Mouse (Mus musculus): ENCODE measurements at regions not wholly inside any gene's neighbourhood (a gene's known extent, or its start where the extent isn't known, plus 50 kb on each side); places are given as distances from the start of the nearest gene placed in this dataset.

- no peak for DNase-seq (ENCODE audit: low spot score in 2 of 2)
Observed at GRCm38 (mm10) chr2:45903350-45903749, 786.2 kb upstream of the Zeb2 start.

GRCm38 (mm10) chr2:45901892-45902291 lies 784.7 kb upstream of the Zeb2 start:
- no peak for DNase-seq (ENCODE audit: low spot score in 2 of 2)

DNA sequence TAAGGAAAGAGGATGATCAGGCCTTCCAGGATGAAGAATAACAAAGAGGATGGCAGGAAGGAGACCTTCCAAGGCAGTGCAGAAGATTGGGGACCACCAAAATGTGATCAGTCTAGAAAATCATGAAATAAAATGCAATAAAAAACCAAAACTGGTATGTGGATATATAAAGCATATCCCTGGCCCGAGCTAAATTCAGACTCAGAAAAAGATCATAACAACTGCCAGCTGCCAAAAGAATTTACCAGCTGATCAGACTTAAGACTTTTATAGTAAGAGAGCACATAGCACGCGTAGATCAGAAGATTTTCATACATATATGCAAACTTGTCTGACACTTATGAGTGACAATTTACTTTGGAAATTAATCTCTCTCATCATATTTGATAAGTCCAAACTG lies 767.5 kb upstream of the Zeb2 start:
- DNase-seq (ENCODE audit: low spot score in 2 of 2): no peak

DNA sequence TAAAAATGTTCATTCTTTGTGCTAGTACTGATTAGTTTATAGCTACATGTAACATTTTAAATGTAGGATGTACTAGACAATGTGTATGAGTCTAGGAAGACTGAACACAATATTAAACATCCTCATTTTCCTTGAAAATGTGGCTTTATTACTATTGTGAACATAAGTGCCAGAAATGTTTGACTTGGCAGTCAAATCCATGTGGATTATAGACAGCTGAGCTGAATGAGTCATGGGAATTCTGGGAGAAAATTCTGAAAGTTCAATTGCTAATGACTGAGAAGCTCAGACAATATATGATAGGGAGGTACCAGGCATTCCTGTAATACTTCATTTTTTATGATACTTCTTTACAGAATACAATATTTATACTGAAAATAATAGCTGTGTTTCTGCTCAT lies 761.5 kb upstream of the Zeb2 start:
- no peak for DNase-seq (ENCODE audit: low spot score in 2 of 2)

GRCm38 (mm10) chr2:45859901-45860331 lies 742.7 kb upstream of the Zeb2 start:
- no peak for DNase-seq (ENCODE audit: low spot score in 2 of 2)

- no peak for DNase-seq (ENCODE audit: low spot score in 2 of 2)
Observed at GRCm38 (mm10) chr2:45859445-45859844, 742.2 kb upstream of the Zeb2 start.

- DNase-seq (ENCODE audit: low spot score in 2 of 2): no peak
Observed at GRCm38 (mm10) chr2:45850018-45850605, 732.9 kb upstream of the Zeb2 start.

- DNase-seq (ENCODE audit: low spot score in 2 of 2): no peak
Observed at GRCm38 (mm10) chr2:45840389-45840788, 723.2 kb upstream of the Zeb2 start.

GRCm38 (mm10) chr2:45836546-45837221 lies 719.5 kb upstream of the Zeb2 start:
- DNase-seq (ENCODE audit: low spot score in 2 of 2): no peak

DNA sequence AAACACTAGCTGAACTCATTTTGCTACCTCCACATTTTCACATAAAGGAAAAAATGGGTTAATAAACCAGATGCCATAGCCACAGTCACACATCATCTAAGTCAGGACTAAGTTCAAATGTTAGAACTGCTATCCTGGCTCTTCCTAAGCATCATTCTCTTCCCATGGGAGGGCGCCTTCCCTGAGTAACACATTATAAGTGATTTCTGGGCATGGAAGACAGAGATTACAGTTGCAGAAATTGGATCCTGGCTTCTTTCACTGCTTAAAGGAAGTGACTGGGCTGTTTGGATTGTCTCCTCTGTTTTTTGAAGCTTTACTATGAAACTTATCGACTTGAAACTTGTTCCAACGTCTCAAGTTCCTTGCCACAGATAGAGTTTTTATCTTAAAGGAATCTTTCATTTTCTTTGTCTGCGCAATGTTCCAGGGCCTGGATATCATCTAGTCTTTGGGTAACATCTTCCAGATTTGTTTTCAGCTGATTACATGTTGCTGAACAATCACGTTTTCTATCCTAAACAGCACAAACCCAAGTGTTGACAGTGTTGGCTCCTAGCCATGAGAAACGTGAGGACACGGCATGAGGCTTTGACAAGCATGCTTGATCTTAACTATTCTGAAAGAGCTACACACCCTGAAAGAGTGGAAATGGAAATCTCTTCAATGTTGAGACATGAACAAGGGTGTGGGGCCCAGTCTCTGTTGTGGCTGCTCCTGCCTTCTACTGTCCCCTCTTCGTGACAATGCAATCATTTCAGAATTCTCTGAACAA lies 700.9 kb upstream of the Zeb2 start:
- no peak for DNase-seq (ENCODE audit: low spot score in 2 of 2)

DNA sequence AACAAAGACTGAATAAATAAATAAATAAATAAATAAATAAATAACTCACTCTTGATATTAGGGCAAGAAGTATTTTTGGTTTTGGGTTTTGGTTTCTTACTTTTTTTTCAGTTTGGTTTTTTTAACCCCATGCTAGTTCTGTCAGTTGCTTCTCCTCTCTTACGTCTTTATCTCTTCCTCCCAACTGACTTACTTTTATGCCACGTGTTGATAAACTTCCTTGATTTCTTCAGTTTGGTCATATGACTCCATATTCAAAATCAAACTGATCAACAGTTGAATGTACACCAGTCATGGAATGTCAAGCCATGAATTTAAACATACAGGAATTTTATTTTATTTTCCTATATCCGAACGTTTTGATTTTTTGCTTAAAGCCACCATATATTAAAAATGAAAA lies 697.5 kb upstream of the Zeb2 start:
- no peak for DNase-seq (ENCODE audit: low spot score in 2 of 2)

DNA sequence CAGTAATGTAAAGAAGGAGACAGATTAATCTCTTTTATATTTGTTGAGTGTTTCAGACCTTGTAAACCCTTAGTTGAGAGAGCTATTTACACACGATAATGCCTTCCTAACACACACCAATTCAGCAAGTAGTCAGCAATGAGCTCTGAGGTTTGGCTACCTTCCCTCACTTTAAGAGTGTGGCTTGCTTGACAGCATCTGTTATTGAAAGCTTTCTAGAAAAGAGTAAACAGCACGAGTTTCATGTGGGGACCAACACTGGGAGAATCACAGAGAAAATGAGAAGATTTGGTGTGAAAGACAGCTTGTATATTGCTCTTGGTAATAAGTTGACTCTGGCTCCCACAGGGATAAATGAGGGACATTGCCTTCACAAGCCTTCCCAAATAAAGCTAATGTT lies 688.1 kb upstream of the Zeb2 start:
- no peak for DNase-seq (ENCODE audit: low spot score in 2 of 2)

GRCm38 (mm10) chr2:45800131-45800530 lies 682.9 kb upstream of the Zeb2 start:
- DNase-seq (ENCODE audit: low spot score in 2 of 2): no peak

DNA sequence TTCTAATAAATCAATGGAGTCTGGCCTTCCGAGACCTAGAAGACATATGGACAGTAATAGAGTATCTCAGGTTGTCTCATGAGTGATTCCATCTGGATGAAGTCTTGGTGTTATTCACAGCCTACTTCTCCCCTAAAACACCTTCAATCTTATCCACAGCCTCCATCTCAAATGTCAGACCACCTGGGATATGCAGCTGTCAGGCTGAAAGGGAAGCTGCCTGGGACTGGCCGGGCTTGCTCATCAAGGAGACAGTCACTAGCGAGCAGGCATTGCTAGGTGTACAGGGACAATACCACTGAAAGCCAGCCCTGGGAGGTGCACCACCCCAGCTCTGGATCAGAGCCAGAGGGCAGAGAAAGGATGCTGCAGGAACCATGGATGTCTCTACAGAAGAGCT lies 676.4 kb upstream of the Zeb2 start:
- DNase-seq (ENCODE audit: low spot score in 2 of 2): no peak

DNA sequence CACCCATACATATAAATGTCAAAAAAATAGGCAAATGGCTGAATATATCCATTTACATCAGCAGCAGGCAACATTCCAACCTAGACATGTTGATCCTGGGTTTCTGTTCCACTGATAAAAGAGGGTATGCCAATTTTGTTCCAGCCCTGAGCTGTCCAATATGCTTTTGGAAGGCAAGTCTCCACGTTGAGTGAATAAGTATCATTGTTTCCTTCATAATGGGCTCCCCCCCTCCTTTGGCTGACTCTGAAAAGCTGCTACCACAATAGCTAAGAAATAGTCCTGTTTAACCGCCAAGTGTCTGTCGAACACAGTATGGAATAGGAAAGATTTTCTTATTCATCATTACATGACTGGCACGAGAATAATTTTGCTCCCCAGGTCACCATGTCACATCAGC lies 672.5 kb upstream of the Zeb2 start:
- DNase-seq (ENCODE audit: low spot score in 2 of 2): no peak

GRCm38 (mm10) chr2:45787732-45788390 lies 670.7 kb upstream of the Zeb2 start:
- DNase-seq (ENCODE audit: low spot score in 2 of 2): no peak

DNA sequence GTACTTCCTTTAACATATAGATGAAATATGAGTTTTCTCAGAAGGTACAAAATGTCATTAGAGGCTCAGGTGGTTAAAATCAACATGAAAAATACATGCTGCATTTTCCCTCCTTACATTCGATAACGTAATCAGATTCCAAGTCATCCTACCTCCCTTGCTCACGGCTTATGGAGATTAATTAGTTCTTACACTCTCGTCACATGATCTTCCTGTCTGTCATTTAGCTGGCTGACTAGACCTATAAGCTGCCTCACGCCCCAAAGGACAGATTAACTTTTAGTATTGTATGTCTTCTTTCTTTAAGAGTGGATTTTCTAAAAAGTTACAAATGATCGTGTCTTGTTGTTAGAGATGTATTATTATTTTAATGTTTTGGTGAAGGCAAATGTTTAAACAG lies 669.6 kb upstream of the Zeb2 start:
- DNase-seq (ENCODE audit: low spot score in 2 of 2): no peak

- no peak for DNase-seq (ENCODE audit: low spot score in 2 of 2)
Observed at GRCm38 (mm10) chr2:45785684-45786083, 668.5 kb upstream of the Zeb2 start.

DNA sequence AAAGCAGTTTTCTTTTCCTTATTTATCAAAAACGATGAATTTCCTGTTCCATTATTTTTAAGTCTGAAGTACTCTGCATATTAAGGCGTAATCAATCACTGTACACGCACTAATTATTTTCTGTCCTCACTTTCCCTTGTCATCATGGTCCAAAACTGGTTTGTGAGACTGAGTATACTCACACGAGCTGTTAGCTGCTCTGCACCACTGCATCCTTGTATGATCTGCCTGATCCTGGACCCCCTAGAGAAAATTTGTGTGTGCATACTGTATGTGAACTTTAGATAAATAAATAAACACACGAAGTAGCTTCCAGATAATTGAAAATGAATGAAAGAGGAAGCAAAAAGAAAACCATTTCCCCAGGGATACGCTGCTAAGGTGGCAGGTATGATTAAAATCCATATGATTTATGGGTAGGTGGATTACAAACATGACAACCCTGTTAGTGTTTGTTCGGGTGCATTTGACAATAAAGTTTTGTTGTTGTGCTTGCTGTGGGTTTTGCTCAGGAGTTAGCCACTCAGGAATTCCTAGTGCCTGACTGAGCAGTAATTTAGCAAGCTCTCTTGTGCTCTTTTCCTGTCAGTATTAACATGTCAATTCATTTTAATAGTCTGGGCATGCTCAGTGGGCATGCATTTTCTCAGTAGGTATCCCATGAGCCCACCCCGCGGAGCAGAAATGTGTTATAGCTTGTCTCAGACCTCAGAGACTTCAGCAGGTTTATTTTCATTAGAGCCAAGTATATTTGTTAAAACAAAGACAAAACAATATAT lies 666.6 kb upstream of the Zeb2 start:
- no peak for DNase-seq (ENCODE audit: low spot score in 2 of 2)

- DNase-seq (ENCODE audit: low spot score in 2 of 2): no peak
Observed at GRCm38 (mm10) chr2:45777466-45777865, 660.3 kb upstream of the Zeb2 start.

DNA sequence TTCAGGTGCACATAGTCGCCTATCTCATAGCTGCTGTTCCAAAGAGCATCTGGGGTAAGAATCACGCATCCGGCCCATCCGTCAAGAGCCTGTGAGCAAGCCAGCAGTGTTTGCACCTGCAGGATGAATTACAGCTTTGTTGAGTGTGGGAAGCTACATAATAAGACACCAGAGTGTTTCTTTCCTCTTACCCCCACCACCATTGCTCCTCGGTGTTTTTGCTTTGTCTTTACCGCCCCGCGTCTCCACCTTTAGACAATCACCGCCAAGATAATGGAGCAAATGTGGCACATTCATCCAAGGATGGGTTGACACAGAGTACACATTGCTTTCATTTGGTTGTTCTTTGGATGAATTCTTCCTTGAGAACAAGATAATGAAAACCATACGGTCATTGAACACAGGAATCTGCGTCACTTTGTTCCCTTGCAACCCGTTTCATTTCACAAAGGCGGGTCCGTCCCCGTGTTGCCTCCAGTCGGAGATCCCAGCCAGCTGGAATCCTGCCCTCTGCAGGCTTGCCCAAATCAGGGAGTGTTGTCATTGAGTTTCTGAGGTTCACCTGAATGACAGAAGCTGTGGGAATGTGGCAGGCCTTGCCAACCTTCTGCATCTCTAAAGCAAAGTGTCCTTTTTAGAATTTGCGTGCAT lies 659.4 kb upstream of the Zeb2 start:
- peak in 1 of 2 experiments; percentile 28 for DNase-seq (ENCODE audit: low spot score in 2 of 2)
